Mouse (Mus musculus) cerebellum, postnatal 36 days (tissue): ENCODE measurements at regions not wholly inside any gene's neighbourhood (a gene's known extent, or its start where the extent isn't known, plus 50 kb on each side); places are given as distances from the start of the nearest gene placed in this dataset.
"Not testable (repeated sequence)": the region's sequence is repeated elsewhere in the genome, so short reads cannot be mapped to it uniquely, and the experiment has no call there.

ENCODE experiments used
- DNase-seq, 2 experiments: peaks; one replicate each; pipeline ENCODE4 v3.0.0; 2021 to 2022; ENCODE audit warnings: mixed read lengths in 2 of 2

GRCm38 (mm10) chr8:34703351-34703750, 591.8 kb upstream of the Gm10131 start:
- no peak for DNase-seq

GRCm38 (mm10) chr8:34702806-34703205, 591.3 kb upstream of the Gm10131 start:
- DNase-seq: no peak

GRCm38 (mm10) chr8:34699015-34699414, 587.5 kb upstream of the Gm10131 start:
- DNase-seq: no peak

- no peak for DNase-seq
Measured at GRCm38 (mm10) chr8:34696365-34696764, 584.8 kb upstream of the Gm10131 start.

- DNase-seq: no peak
Measured at GRCm38 (mm10) chr8:34692606-34693005, 581.1 kb upstream of the Gm10131 start.

- DNase-seq: no peak
Measured at GRCm38 (mm10) chr8:34691776-34692175, 580.2 kb upstream of the Gm10131 start.

- DNase-seq: no peak
Measured at GRCm38 (mm10) chr8:34689825-34690493, 578.4 kb upstream of the Gm10131 start.

GRCm38 (mm10) chr8:34689049-34689824, 577.7 kb upstream of the Gm10131 start:
- DNase-seq: no peak

GRCm38 (mm10) chr8:34688396-34689048, 577.0 kb upstream of the Gm10131 start:
- no peak for DNase-seq

GRCm38 (mm10) chr8:34686371-34686770, 574.8 kb upstream of the Gm10131 start:
- DNase-seq: no peak

- no peak for DNase-seq
Measured at GRCm38 (mm10) chr8:34684683-34685082, 573.1 kb upstream of the Gm10131 start.

GRCm38 (mm10) chr8:34683173-34683572, 571.6 kb upstream of the Gm10131 start:
- no peak for DNase-seq

- no peak for DNase-seq
Measured at GRCm38 (mm10) chr8:34682221-34682620, 570.7 kb upstream of the Gm10131 start.

- DNase-seq: peak; percentile 94 to 95
Measured at GRCm38 (mm10) chr8:34679565-34680291, 568.2 kb upstream of the Gm10131 start.

GRCm38 (mm10) chr8:34678879-34679278, 567.3 kb upstream of the Gm10131 start:
- no peak for DNase-seq

- DNase-seq: no peak
Measured at GRCm38 (mm10) chr8:34671716-34672115, 560.2 kb upstream of the Gm10131 start.

- no peak for DNase-seq
Measured at GRCm38 (mm10) chr8:34670930-34671715, 559.6 kb upstream of the Gm10131 start.

GRCm38 (mm10) chr8:34669146-34669545, 557.6 kb upstream of the Gm10131 start:
- no peak for DNase-seq

GRCm38 (mm10) chr8:34664429-34664828, 552.9 kb upstream of the Gm10131 start:
- no peak for DNase-seq

- no peak for DNase-seq
Measured at GRCm38 (mm10) chr8:34662532-34662931, 551.0 kb upstream of the Gm10131 start.

GRCm38 (mm10) chr8:34651750-34652149, 540.2 kb upstream of the Gm10131 start:
- no peak for DNase-seq

- not testable (repeated sequence) for DNase-seq
Measured at GRCm38 (mm10) chr8:34628221-34628620, 516.7 kb upstream of the Gm10131 start.
